Mouse (Mus musculus) left cerebral cortex, postnatal 10 days (tissue): ENCODE data around the gene Wdr63. TPM values are rescaled to one million over a fixed set of nuclear protein-coding genes. Genes with fewer than 3 reads are reported as not detected.

Source experiments
- DNase-seq, 2 experiments: peaks; one replicate each; pipeline ENCODE4 v3.0.0; 2021 to 2022; ENCODE audit warnings: low spot score in 2 of 2, mixed read lengths in 1 of 2; ENCODE audit errors: extremely low spot score in 1 of 2
- intact Hi-C: fragments of 180-260 bp; cut with DNase I; formaldehyde crosslinking; loops from one replicate; pipeline ENCODE4 v1.15.1; 2025
- total RNA-seq, 2 experiments: library from RNA; stranded (reverse); gene quantifications; 2 replicates each; pipeline ENCODE4 v1.2.3; 2021

The Wdr63 gene
- total RNA-seq, 2 experiments from 2014 or later, result 0.26 to 0.36 TPM

- no peak for DNase-seq
- intact Hi-C loops, result no loop called here
Observed at GRCm38 (mm10) chr3:145991130-145991529, 116.8 kb downstream of the Wdr63 start.

Other genes starting within 250 kb of the Wdr63 start
- gene Bcl10, start 185.3 kb downstream of the Wdr63 start, total RNA-seq, result 10 to 100 TPM; 15.8 to 16.2 TPM
- gene 2410004B18Rik, start 170.1 kb downstream of the Wdr63 start, total RNA-seq, result 10 to 100 TPM; 41.2 to 47.4 TPM
- 1 to 10 TPM; 3.1 to 4.3 TPM for gene Syde2, start 120.3 kb downstream of the Wdr63 start, total RNA-seq
- not detected for gene Mcoln3, start 9.3 kb upstream of the Wdr63 start, total RNA-seq
- under 1 TPM in 1 of 2 experiments, not detected in 1; 0.60 TPM for gene Mcoln2, start 41.7 kb upstream of the Wdr63 start, total RNA-seq
- under 1 TPM; 0.36 to 0.58 TPM for gene Lpar3, start 112.8 kb upstream of the Wdr63 start, total RNA-seq